Mouse (Mus musculus) adipocyte (in vitro differentiated cells): ENCODE measurements around the gene Atp8b2.

Source experiments
- DNase-seq: peaks from one replicate; pipeline ENCODE4 v3.0.0-alpha.2; 2016; ENCODE audit warnings: low spot score

Atp8b2 gene

GRCm38 (mm10) chr3:89959435-89959834 lies 3.9 kb downstream of the Atp8b2 start:
- no peak for DNase-seq

GRCm38 (mm10) chr3:89957880-89958279 lies 5.4 kb downstream of the Atp8b2 start:
- no peak for DNase-seq

- no peak for DNase-seq
Measured at GRCm38 (mm10) chr3:89956177-89956971, 6.9 kb downstream of the Atp8b2 start.

- DNase-seq: peak; percentile 86
Measured at GRCm38 (mm10) chr3:89953420-89953819, 9.9 kb downstream of the Atp8b2 start.

- DNase-seq: no peak
Measured at GRCm38 (mm10) chr3:89948655-89949054, 14.7 kb downstream of the Atp8b2 start.

- no peak for DNase-seq
Measured at GRCm38 (mm10) chr3:89948021-89948420, 15.3 kb downstream of the Atp8b2 start.

- DNase-seq: no peak
Measured at GRCm38 (mm10) chr3:89945026-89945425, 18.3 kb downstream of the Atp8b2 start.

GRCm38 (mm10) chr3:89942894-89943293 lies 20.4 kb downstream of the Atp8b2 start:
- DNase-seq: peak; percentile 57

- DNase-seq: no peak
Measured at GRCm38 (mm10) chr3:89936495-89936894, 26.8 kb downstream of the Atp8b2 start.

- no peak for DNase-seq
Measured at GRCm38 (mm10) chr3:89932925-89933324, 30.4 kb downstream of the Atp8b2 start.

GRCm38 (mm10) chr3:89928956-89929355 lies 34.4 kb downstream of the Atp8b2 start:
- no peak for DNase-seq

GRCm38 (mm10) chr3:89926440-89926839 lies 36.9 kb downstream of the Atp8b2 start:
- no peak for DNase-seq

- no peak for DNase-seq
Measured at GRCm38 (mm10) chr3:89920711-89921110, 42.6 kb downstream of the Atp8b2 start.

GRCm38 (mm10) chr3:89917408-89917807 lies 45.9 kb downstream of the Atp8b2 start:
- DNase-seq: peak; percentile 44

- DNase-seq: peak; percentile 59
Measured at GRCm38 (mm10) chr3:89916622-89917021, 46.7 kb downstream of the Atp8b2 start.

- no peak for DNase-seq
Measured at GRCm38 (mm10) chr3:89914700-89915099, 48.6 kb downstream of the Atp8b2 start.

GRCm38 (mm10) chr3:89912543-89913391 lies 50.5 kb downstream of the Atp8b2 start, which contains the start of gene Il6ra:
TSS of gene Il6ra (minus strand) at chr3:89913196.
- DNase-seq: peak; percentile 96

GRCm38 (mm10) chr3:89912108-89912542 lies 51.2 kb downstream of the Atp8b2 start:
- DNase-seq: no peak

GRCm38 (mm10) chr3:89911207-89911606 lies 52.1 kb downstream of the Atp8b2 start:
- no peak for DNase-seq

GRCm38 (mm10) chr3:89909703-89910542 lies 53.4 kb downstream of the Atp8b2 start:
- peak; percentile 85 for DNase-seq

GRCm38 (mm10) chr3:89908836-89909235 lies 54.5 kb downstream of the Atp8b2 start:
- no peak for DNase-seq

GRCm38 (mm10) chr3:89907846-89908245 lies 55.5 kb downstream of the Atp8b2 start:
- no peak for DNase-seq
